Mouse (Mus musculus): ENCODE data around the gene Tigd3.

- TF ChIP-seq CTCF (IDR thresholded peaks at IDR 0.05; ENCODE audit: extremely low read depth, insufficient read depth, insufficient read length, insufficient replicate concordance) (no peak), POLR2A (IDR thresholded peaks at IDR 0.05; ENCODE audit: low read depth, low read length) (no peak)
Measured at GRCm38 (mm10) chr19:5868096-5868495, 25.9 kb downstream of the Tigd3 start.
